Mouse (Mus musculus) adrenal gland, postnatal 10 days (tissue): ENCODE measurements at regions not wholly inside any gene's neighbourhood (a gene's known extent, or its start where the extent isn't known, plus 50 kb on each side); places are given as distances from the start of the nearest gene placed in this dataset.

Experiments
- DNase-seq: peaks from one replicate; pipeline ENCODE4 v3.0.0; 2021; ENCODE audit warnings: mixed read lengths

DNA sequence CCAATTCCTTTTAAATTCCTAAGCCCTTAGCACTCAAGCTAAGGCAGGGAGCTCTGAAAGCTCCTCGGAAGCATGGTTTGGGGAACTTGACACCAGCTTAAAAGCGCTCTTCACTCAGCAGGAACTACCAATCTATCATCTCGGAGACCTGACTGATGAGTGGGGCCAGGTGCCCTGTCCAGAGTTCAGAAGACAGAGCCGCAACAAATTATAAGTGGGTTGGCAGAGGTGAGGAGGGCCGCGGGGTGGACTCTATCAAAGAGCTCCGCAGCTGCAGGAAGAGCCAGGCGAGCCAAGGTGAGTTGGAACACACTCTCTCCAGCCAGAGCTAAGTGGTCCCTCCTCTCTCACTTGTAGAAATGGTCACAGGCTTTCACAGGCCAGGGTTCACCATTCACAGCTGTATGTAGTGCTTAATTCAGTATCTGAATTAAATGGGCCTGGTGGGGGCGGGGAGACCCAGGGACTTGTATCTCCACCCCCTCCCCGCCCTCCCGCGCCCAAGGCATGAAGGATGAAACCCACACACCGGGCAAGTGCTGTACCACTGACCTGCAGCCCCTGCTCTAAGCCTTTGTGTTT, 180.8 kb downstream of the Stim2 start:
- DNase-seq, result no peak

DNA sequence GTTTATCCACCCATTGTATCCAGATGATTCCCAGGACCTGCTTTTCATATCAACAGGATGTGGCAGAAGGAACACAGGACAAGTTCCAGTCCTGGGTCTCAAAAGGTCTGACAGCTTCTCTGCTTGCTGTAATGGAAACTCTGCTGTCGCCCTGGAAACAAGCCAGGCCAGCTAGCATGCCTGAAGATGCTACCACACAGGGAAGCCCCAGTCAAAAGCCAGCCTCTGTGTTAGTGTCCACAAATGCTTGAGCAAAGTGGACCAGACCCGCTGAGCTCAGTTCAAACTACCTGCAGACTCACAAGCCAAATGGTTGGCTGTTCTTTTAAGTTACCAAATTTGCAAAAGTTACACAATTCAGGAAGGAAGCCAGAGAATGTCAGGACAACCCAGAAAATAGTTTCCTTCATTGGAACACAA, 181.9 kb downstream of the Stim2 start:
- peak; percentile 37 for DNase-seq

DNA sequence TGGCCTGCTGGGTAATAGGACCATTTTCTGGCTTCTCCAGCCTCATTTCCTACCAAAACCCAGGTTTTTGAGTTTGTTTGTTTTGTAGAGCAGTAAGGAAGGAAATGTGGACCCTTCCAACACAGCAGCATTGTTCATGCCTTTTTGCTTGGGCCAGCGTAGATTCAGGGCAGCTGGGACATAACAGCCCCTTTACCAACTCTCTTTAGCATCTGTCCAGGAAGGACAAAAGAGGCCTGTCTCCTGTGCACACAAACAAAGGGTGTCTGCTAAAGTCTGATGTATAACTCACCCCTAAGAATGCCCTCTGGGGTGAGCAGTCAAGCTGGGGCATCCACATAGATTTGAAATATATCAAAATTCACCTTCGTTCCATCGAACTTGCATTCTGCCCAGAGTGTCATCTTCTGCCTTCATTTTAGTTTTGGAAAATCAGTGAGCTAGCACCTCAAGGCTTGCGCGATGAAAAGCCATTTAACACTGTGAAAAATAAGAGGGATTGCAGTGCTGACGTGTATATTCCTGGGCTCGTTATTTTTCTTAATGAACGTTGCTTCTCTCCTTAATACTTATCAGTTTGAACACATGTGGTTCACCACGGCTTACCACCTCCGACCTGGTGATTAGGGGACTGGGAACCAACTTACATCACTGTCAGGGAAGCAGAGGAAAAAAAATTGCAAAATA, 182.5 kb downstream of the Stim2 start:
- DNase-seq, result no peak

DNA sequence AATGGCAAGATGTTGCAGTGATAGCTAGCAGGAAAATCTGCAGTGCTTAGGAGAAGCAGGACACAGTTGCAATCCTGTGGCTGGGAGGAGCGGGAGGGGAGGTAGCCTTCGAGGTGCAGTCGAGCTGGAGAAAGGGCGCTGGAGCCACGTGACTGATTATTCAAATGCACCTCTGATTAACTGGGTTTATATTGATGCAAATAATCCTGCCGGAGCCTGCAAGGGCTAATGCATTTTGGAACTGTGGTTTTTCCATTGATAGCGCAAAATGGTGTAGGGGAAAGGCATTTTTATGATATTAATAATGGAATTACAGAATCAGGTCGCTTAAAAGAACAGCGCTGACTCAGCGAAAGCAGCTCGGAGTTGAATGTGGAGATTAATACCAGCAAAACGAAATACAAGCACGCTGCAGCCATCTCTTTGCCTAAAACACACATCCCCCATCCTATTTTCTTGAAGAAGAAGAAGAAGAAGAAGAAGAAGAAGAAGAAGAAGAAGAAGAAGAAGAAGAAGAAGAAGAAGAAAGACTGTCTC, 183.1 kb downstream of the Stim2 start:
- no peak for DNase-seq

DNA sequence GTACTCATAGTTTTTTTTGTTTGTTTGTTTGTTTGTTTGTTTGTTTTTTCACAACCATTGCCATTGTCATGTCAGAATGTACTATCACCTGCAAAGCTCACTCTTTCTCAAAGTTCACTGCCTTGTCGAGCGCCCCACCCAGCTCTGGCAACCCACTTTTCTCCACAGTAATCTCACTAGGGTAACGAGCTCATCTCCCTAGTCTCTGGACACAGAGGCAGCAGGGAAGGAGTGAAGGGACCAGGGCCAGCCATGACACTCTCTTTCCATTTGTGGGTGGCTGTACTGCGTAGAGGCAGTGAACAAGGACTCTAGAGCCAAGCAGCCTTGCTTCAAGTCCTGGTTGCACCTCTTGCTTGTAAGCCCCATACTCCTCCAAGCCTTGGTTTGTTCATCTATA, 184.5 kb downstream of the Stim2 start:
- no peak for DNase-seq

DNA sequence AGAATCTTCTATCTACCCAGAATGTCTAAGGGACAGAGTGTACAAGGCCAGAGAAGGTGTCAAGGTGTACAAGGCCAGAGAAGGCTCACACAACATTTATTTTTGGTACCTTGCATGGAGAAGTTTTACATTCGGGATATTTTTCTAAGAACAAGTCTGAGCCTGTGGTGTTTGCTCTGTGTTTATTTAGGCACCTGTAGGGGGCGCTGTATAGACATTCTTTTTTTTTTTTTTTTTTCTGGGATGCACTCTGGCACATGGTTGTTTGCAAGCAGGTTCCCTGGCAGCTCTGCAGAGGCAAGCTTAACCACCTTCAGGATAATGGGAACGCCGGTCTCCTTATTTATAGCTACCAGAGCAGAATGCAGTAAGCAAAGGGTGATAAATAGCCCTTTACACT, 187.4 kb downstream of the Stim2 start:
- DNase-seq, result no peak

DNA sequence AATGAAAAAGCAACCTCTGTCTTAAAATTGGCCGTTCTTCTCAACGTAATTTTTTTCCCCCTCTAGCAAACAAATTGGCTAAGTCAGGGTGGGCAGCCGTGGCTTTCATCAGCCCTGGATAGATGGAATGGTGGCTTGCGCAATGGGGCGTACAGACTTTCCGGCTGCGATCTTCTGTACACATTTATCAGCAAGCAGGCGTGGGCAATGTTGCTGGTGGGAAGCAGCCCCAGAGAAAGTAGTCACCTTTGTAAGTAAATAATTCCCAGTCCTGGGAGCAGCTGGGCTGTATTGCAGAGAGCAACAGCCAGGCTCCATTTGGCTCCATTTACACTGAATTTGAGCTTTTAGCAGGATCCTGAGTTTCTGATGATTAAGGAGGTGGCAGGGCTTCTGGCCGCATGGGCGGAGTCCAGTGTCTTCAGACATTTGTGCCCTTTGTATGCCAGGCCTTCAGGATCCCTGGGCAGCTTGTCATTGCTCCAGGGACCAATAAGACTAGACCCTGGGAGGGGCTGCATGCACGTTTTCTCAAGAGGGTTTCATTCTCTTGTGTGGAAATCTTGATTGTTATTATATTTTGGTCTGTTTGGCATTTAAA, 187.9 kb downstream of the Stim2 start:
- no peak for DNase-seq

DNA sequence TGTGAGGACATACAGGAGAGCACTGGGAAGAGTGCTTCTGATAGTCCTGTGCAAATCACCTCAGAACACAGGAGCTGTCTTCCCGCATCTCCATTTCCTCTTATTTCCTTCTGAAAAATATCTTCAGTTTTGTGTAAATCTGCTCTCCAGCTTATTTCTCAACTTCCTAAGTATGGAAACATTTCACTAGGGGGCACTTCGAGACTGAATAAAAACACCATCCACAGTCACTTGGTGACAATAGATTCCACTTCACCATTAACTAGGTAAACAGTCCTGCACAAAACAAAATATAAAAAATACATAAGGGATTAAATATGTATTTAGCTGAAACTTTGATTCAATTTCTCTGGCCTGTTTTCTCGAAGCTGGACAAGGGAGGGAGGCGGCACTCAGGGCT, 193.4 kb downstream of the Stim2 start:
- no peak for DNase-seq

DNA sequence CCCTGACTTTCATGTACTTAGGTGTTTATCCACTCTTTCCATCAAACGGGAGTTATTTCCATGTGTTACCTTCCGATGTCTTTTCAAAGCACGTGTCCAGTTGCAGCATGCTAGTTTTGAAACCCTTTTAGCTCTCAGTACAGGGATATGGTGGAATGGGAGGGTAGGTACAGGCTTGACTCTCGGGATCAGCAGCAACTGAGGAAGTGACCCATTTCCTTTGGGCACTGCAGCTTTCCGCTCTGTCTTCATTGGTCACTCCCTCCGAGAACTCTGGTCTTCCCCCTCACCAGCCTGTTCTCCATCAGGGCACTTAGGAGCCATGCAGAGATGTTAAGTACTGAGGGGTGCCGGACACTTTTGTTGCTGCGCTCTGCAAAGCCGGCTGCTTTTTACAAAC, 196.5 kb downstream of the Stim2 start:
- no peak for DNase-seq

DNA sequence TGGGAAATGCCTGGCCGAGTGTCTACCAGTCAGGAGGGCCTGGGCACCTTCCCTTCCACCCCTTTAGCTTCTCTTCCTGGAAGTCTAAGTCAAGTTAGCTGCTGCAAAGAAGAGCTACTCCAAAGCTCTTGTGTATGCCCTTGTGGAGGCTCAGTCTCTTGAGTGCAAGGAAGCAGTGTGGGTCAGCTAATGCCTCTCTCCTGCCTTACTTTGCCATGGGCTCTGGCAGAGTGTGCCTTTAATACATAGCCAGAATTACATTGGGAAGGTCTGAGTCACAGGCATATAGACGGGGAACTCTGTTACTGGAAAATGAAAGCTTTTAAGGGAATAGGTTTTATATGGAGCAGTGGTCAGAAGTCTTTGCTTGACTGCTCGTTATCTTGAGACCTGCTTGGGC, 201.7 kb downstream of the Stim2 start:
- DNase-seq, result no peak

DNA sequence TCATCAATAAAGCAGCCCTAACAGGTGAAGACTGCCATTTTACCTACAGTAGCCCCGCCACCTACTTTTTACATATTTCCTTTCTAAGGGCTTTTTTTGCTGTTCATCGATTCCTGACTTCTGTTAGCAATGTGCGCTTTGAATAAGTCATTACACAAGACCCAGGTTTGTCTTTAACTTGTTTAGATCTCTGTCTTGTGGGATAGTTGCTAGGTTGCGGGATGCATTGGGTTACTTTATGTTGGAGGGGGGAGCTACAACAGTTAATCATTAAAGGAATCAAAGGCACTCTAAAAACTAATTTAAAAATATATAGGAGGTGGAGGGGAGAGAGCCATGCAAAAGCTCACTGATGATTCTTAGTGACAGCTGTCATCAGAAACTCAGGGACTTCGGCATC, 202.3 kb downstream of the Stim2 start:
- no peak for DNase-seq

DNA sequence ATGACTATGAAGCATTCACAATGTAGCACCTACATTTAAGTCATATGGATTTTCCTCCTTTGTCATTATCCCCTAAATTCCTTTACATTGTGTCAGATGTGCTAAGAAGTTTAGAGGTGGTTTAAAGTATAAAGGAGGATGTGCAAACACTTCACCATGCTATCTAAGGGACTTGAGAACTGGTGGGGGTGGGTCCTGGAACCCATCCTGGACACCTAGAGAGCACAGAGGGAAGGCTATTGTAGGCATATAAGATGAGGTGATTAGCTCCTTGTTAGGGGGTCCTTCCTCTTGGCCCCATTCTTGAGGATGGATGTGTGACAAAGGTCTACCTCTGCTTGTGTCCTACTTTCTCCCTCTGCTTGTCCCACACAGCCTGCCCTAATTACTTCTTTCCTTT, 213.2 kb downstream of the Stim2 start:
- DNase-seq, result no peak

DNA sequence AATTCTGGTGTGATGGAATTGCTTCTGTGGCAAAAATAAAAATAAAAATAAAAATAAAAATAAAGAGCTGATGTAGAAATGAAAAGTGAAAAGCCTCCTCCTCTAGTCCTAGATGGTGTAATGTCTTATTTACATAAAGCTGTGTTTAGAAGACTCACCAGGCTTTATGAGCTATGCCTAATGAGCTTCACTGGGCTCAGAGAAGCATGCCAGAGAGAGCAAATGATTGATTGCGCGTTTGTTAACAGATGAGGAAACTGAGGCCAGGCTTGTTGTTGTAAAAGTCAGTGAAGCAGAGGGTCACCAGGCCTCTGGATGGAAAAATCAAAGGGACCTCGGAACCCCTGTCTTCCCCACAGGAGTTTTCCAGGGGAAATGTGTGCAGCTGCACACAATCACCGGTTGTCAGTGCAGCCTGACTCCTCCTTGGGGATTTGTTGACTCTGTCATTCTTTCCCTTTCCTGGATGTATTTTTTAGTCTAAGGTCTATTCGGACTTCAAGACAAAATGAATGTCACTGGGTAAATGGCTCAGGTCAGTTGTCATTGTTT, 213.8 kb downstream of the Stim2 start:
- no peak for DNase-seq

DNA sequence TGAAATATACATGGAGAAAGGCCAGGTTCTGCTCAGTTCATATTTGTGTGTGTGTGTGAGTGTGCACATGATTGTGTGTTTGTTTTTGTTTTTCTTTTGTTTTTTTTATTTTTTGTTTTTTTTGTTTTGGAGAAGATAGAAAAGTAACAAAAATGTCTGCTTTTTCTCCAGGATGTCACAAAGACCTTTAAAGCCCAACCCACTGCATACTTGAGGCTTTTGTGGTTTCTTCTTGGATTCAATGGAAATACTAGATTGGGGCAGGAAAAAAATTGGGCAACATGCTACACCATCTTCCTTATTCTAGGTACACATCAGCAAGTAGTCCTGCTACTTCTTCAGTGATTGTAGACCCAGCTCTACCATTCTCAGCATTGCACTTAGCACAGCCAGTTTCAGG, 226.7 kb downstream of the Stim2 start:
- DNase-seq, result no peak

DNA sequence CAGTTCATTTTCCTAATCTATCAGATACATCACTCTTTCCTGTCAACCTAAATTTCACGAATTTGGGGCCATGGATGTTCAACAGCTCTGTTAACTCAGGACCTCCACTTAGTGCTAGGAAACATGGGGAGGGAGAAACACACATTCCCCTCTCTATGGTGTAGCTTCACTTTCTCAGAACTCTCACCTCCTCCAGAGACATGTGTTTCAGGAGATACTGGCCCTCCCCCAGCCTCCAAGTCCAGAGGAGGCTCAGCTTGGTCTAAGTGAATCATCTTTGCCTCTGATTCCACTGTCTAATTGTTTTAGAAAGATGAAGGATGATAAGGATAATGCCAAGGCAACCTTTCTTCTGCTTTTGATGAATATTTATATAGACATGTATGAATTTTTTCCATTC, 236.3 kb downstream of the Stim2 start:
- no peak for DNase-seq

DNA sequence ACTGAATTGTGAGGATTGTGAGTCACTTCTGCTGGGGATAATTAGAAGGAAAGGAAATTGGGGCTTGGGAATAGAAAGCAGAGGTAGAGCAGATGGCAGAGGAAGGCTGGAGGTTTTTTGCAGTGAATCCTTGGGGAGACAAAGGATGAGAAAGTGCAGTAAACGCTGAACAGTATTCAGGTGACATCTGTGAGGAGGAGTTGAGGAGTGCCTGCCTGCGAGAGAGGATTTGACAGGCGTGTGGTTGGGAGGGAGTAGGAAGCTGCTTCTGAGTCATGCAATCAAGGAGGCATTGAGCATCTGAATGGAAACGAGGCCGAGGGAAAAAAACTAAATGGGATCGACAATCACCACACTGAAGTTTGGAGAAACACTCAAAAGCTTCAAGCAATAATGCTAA, 236.9 kb downstream of the Stim2 start:
- DNase-seq, result no peak

DNA sequence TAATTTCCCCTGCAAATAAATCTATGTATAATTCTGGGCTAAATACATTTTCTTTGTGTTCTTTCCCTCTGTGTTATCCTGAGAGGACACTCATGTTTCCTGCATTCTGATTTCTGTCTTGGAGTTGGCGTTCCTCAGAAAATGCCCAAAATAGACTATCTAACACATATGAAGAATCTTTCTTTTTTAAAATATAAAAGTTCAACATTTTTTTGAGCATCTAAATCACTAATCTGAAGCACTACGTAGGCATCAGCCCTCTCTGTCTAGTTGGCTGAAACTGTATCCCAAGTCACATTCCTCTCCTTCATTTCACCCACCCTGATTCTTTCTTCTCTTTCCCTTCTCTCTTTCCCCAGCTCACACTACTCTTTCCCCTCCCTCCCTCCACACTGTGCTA, 238.9 kb downstream of the Stim2 start:
- no peak for DNase-seq

DNA sequence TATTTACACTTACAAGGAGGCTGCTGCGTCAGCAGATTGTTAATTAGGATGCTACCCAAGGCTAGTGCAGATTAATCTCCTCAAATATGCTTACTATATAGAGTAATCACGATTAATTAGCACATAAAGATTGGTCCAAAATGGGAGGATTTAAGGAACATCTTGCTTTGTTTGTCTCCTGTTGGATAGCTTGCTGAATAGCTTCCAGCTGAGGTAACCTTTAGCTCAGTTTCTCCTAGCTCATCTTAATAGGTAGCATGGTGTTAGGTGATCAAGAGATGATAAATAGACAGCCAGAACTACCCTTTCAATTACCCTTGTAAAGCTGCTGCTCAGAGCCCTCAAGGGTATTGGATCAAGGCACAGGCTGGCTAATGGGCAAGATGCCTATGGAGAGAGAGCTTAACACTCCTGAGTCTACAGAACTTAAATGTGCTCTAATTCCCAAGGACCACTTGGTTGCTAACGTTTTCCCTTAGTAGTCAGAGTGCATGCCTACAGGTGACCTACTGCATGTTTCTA, 240.4 kb downstream of the Stim2 start:
- DNase-seq, result no peak

DNA sequence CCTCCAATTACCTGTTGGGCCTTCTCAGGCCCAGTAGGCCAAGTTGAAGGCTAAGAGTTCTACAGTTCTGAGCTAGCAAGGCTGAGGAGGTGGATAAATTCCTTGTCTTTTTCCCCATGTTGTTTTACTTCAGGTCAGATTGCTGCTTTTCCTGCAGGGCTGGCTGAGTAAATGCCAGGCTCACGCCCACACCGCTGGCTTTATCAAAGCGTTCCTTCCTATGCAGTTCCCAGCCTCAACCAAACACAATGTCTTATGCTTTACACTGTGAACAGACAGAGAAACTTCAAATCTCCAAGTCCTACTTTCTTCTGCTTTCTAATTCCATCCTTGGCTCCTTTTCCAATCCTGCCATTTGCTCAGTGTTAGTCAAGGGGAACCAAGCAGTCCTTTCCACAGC, 241.3 kb downstream of the Stim2 start:
- no peak for DNase-seq

DNA sequence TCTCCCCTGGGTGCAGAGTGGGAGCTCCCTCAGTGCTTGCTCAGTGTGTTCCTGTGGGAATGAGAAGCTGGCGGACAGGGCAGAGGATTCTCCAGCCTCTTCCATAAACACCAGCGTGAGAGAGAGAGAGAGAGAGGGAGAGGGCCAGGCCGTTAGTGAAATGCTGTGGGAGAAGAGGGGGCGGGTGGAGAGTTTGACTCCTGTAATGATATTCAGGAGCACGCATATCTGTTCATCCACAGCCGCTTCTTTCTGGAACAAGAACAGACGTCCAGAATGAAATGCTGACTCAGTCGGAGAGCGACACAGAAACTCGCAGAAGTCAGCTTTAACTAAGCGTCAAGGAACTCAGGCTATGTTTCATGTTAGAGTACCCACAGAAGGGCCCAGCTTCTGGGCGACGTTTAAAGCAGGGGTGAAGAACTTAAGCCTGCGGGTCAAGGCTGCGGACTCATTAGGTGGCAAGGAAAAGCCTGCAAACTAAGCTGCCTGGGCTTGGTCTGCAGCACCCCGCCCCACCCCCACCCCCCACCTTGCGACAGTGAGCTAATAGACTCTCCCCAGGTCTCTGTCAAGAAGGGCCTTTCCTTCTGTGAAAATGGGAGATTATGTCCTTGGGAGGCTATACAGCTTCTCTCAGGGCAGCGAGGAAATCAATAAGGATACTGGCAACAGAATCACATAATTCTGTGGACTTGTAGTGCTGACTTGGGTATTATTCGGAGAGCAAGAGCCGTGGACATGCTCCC, 243.0 kb downstream of the Stim2 start:
- DNase-seq, result no peak

DNA sequence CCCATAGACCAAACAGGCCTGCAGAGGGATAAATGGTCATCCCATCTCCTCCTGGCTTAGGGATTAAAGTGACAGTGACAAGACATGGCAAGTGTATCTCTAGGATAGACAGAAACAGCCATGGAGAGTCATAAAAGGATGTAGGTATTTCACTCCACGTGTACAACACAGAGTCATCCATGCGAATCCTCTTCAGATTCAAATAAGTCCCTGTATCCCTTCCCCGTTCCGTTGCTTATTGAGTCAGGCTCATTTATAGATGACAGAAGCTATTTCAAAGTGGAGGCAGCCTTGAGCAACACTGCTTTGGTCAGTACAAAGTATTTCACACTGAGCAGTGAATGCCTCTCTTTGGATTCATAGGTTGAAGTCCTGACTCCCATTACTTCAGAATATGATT, 243.8 kb downstream of the Stim2 start:
- no peak for DNase-seq

DNA sequence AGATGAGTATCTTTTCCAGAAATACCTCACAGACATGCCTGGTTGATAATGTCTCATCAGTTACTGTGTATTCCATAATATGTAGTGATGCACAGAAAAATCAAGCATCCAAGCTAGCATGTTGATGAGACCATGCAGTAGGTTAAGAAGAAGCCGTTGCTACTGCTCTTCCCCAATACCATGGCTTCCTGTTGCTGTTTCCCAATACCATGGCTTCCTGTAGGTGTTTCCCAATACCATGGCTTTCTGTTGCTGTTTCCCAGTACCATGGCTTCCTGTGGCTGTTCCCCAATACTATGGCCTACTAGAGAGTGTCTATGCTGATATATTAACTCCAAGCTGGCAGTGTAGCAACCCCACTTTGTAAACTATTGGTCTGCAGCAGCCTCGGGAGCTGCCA, 253.7 kb downstream of the Stim2 start:
- no peak for DNase-seq

DNA sequence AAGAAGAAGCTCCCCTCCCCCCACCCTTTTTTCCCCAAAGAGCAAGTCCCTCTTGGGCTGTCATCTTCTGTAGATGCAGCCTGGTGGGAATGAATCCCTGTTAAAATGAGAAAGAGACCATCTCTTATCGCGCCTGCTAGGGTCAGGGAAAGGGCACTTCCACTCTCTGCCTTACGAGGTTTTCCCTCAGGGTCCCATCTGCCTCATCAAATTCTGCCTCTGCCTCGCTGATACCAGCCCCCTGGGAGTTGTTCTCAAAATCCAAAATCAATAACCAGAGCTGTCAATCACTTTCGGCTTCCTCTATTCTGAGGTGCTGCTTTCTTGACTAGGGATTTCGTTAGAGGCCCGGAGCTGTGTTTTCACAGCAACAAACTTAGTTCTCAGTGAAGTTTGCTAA, 255.7 kb downstream of the Stim2 start:
- DNase-seq, result no peak
